Mouse (Mus musculus): ENCODE measurements around the gene Adh4. TPM values are rescaled to one million over a fixed set of nuclear protein-coding genes. Genes with fewer than 3 reads are reported as not detected.

The Adh4 gene
- polyA plus RNA-seq, 1 experiment, result not detected

DNA sequence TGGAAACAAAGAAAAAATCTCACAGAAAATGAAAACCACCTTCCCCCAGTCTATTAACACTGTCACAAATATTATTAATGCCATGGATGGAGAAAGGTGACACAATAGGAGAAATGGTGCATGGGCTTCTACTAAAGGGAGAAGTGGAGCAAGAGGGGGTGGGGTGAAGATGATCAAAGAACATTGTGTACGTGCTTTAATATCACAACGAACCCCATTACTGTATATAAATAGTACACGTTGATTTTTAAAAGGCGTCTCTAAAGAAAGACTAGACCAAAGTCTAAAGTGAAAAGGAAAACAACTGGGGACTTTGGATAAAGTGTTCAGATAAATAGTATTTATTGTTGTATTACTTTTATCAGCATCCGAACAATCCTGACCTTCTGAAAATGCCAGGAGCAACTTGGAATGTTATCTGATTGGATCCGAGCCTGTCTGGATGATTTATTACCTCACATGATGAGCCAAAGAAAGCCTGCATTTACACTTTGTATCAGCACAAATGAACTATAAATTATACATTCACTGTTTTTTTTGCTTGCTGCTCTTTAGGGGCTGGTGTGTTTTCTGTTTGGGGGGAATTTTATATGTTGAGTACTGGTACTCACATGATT is 15.2 kb downstream of the Adh4 start:
- TF ChIP-seq CTCF (IDR thresholded peaks at IDR 0.05; ENCODE audit: control insufficient read depth, insufficient read depth, low read length) (no peak), POLR2A (IDR thresholded peaks at IDR 0.05; ENCODE audit: borderline replicate concordance, control insufficient read depth, low read depth, low read length) (no peak)
- Histone ChIP-seq H3K4me1 (ENCODE audit: control insufficient read depth, insufficient read depth, low read length) (no peaks in the 10 kb centered on the region), H3K4me3 (replicated peaks; ENCODE audit: control insufficient read depth, low read depth, low read length) (no peak overlapping the region), H3K27ac (ENCODE audit: control insufficient read depth, insufficient read depth, low read depth, low read length, poor library complexity) (no peak overlapping the region)
- 82% methylated on average over 6 of the region's 6 CpGs for WGBS

DNA sequence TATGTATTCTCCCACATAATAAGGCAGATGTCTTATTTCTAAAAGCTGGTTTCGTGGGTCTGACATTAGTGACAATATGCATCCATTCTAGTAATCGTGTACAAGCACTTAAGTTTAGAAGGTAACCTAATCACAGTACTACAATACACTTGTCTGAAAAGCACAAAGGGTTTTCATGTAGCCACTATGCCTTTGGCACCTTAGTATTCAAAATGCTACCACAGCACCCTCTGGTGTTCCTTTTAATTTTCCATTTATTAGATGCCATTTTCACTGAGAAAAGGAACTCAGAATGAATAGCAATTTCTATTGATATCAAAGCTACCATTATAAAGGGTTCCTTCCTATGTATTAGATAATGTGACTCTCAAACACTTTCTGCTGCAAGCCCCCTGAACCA is 16.6 kb downstream of the Adh4 start:
- TF ChIP-seq POLR2A (IDR thresholded peaks at IDR 0.05; ENCODE audit: borderline replicate concordance, control insufficient read depth, low read depth, low read length), result no peak
- no peak for TF ChIP-seq CTCF (IDR thresholded peaks at IDR 0.05; ENCODE audit: control insufficient read depth, insufficient read depth, low read length)
- H3K4me3 ChIP-seq (replicated peaks; ENCODE audit: control insufficient read depth, low read depth, low read length), result no peak overlapping the region
- 63% methylated on average over 2 of the region's 2 CpGs for WGBS
- H3K4me1 ChIP-seq (ENCODE audit: control insufficient read depth, insufficient read depth, low read length), result no peaks in the 10 kb centered on the region
- no peak overlapping the region for H3K27ac ChIP-seq (ENCODE audit: control insufficient read depth, insufficient read depth, low read depth, low read length, poor library complexity)

GRCm38 (mm10) chr3:138438716-138439115 is 23.4 kb downstream of the Adh4 start:
- no peak overlapping the region for H3K27ac ChIP-seq (ENCODE audit: control insufficient read depth, insufficient read depth, low read depth, low read length, poor library complexity)
- no peak for TF ChIP-seq CTCF (IDR thresholded peaks at IDR 0.05; ENCODE audit: control insufficient read depth, insufficient read depth, low read length)
- no peak for TF ChIP-seq POLR2A (IDR thresholded peaks at IDR 0.05; ENCODE audit: borderline replicate concordance, control insufficient read depth, low read depth, low read length)
- WGBS, result 71% methylated on average over 3 of the region's 3 CpGs
- no peaks in the 10 kb centered on the region for H3K4me1 ChIP-seq (ENCODE audit: control insufficient read depth, insufficient read depth, low read length)
- H3K4me3 ChIP-seq (replicated peaks; ENCODE audit: control insufficient read depth, low read depth, low read length), result no peak overlapping the region

GRCm38 (mm10) chr3:138442203-138442602 is 26.9 kb downstream of the Adh4 start:
- WGBS, result 1% methylated on average over 9 of the region's 9 CpGs

DNA sequence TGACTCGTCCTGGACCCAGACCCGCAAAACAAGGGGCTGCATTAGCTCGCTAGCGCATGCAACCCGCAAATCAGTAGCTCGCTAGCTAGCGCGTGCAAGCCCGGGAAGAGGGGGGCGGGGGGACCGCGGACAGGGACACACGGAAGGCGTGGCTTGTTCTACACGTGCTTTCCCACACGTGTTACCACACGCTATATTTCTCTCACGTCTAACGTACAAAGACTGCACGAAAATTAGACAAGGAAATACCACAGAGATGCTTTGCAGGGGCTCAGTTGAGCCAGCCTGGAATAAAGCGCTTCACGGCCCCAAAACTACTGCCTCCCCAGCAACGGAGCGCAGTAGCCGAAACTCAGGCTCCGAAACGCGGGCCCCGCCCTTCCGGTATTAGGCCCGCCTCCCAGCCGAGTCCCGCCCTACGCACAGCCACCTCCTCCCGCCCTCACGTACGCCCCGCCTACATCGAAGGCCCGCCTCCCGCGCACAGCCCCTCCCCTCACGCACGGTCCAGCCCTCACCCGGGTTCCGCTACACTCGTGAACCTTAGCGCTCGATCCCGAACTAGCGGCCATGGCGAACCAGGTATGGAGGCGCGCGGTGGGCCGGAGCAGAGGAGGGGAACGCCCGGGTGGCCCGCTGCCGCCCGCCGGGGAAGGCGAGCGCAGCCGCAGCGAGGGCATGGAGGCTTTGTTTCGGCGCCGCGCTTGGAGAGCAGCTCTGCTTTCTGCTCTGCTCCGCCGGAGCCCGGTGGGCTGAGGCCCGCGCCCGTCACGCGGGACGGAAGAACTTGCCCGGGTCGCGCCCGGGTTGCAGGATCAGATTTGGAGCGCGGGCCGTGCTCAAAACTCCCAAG is 27.6 kb downstream of the Adh4 start, which contains the start of gene Adh5:
TSS of gene Adh5 (plus strand) at position 482 of the 853 bp plus-strand sequence.
- H3K27ac ChIP-seq (ENCODE audit: control insufficient read depth, insufficient read depth, low read depth, low read length, poor library complexity), result peak within 1 kb of the TSS; percentile 72
- no peaks in the 10 kb centered on the region for H3K4me1 ChIP-seq (ENCODE audit: control insufficient read depth, insufficient read depth, low read length)
- under 1% methylated on average over 86 of the region's 86 CpGs for WGBS
- H3K4me3 ChIP-seq (replicated peaks; ENCODE audit: control insufficient read depth, low read depth, low read length), result peak within 1 kb of the TSS; percentile 73
- TF ChIP-seq POLR2A (IDR thresholded peaks at IDR 0.05; ENCODE audit: borderline replicate concordance, control insufficient read depth, low read depth, low read length) (peak; percentile 62; the same call in 1 of the 2 replicates), CTCF (IDR thresholded peaks at IDR 0.05; ENCODE audit: control insufficient read depth, insufficient read depth, low read length) (peak; percentile 10; the same call in 1 of the 2 replicates)

More at GRCm38 (mm10) chr3:138442203-138442602, 26.9 kb downstream of the Adh4 start:
- TF ChIP-seq CTCF (IDR thresholded peaks at IDR 0.05; ENCODE audit: control insufficient read depth, insufficient read depth, low read length) (no peak), POLR2A (IDR thresholded peaks at IDR 0.05; ENCODE audit: borderline replicate concordance, control insufficient read depth, low read depth, low read length) (no peak)
- H3K4me3 ChIP-seq (replicated peaks; ENCODE audit: control insufficient read depth, low read depth, low read length), result peak overlapping the region; percentile 73
- H3K27ac ChIP-seq (ENCODE audit: control insufficient read depth, insufficient read depth, low read depth, low read length, poor library complexity), result no peak overlapping the region
- no peaks in the 10 kb centered on the region for H3K4me1 ChIP-seq (ENCODE audit: control insufficient read depth, insufficient read depth, low read length)

DNA sequence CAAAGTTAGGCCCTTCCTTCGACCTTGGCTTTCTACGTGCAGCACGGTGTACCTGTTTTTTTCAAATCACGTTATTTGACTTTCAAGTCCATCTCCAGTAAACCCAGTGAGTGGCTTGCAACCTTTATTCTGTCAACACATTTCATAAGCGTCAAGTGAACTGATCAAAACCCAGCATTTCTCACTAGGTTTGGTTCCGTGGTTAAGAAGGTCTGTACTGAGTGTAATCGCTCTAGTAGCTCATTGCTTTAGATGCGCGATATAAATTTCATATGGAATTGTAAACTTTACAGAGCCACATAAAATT is 28.2 kb downstream of the Adh4 start:
- WGBS, result 4% methylated on average over 9 of the region's 9 CpGs
- Histone ChIP-seq H3K27ac (ENCODE audit: control insufficient read depth, insufficient read depth, low read depth, low read length, poor library complexity) (peak overlapping the region; percentile 72), H3K4me3 (replicated peaks; ENCODE audit: control insufficient read depth, low read depth, low read length) (peak overlapping the region; percentile 73), H3K4me1 (ENCODE audit: control insufficient read depth, insufficient read depth, low read length) (no peaks in the 10 kb centered on the region)
- no peak for TF ChIP-seq POLR2A (IDR thresholded peaks at IDR 0.05; ENCODE audit: borderline replicate concordance, control insufficient read depth, low read depth, low read length)
- TF ChIP-seq CTCF (IDR thresholded peaks at IDR 0.05; ENCODE audit: control insufficient read depth, insufficient read depth, low read length), result no peak

- Histone ChIP-seq H3K4me3 (replicated peaks; ENCODE audit: control insufficient read depth, low read depth, low read length) (no peak overlapping the region), H3K4me1 (ENCODE audit: control insufficient read depth, insufficient read depth, low read length) (no peaks in the 10 kb centered on the region), H3K27ac (ENCODE audit: control insufficient read depth, insufficient read depth, low read depth, low read length, poor library complexity) (no peak overlapping the region)
- TF ChIP-seq CTCF (IDR thresholded peaks at IDR 0.05; ENCODE audit: control insufficient read depth, insufficient read depth, low read length) (no peak), POLR2A (IDR thresholded peaks at IDR 0.05; ENCODE audit: borderline replicate concordance, control insufficient read depth, low read depth, low read length) (no peak)
- WGBS, result 79% methylated on average over 12 of the region's 12 CpGs
Measured at GRCm38 (mm10) chr3:138448077-138448860, 33.0 kb downstream of the Adh4 start.

GRCm38 (mm10) chr3:138452169-138452568 is 36.9 kb downstream of the Adh4 start:
- Histone ChIP-seq H3K4me1 (ENCODE audit: control insufficient read depth, insufficient read depth, low read length) (no peaks in the 10 kb centered on the region), H3K27ac (ENCODE audit: control insufficient read depth, insufficient read depth, low read depth, low read length, poor library complexity) (no peak overlapping the region), H3K4me3 (replicated peaks; ENCODE audit: control insufficient read depth, low read depth, low read length) (no peak overlapping the region)
- no peak for TF ChIP-seq POLR2A (IDR thresholded peaks at IDR 0.05; ENCODE audit: borderline replicate concordance, control insufficient read depth, low read depth, low read length)
- no peak for TF ChIP-seq CTCF (IDR thresholded peaks at IDR 0.05; ENCODE audit: control insufficient read depth, insufficient read depth, low read length)
- 87% methylated on average over 10 of the region's 10 CpGs for WGBS

Data from bone marrow, adult 2 months (tissue).